Mouse (Mus musculus): Measurements from ENCODE around the gene Fxyd3.

- no peak for TF ChIP-seq POLR2A (IDR thresholded peaks at IDR 0.05; ENCODE audit: insufficient read length, low read depth)
- no peak for TF ChIP-seq USF1 (IDR thresholded peaks at IDR 0.05; ENCODE audit: low read depth)
- TF ChIP-seq MYOD1 (IDR thresholded peaks at IDR 0.05; ENCODE audit: control insufficient read depth in 1 of 3, insufficient read length in 2 of 3, low read depth in 2 of 3): no peak
Observed at GRCm38 (mm10) chr7:31060621-31061010, 15.9 kb downstream of the Fxyd3 start.
